Comparison of ENCODE assay signal across 18 mouse cellular contexts in the genomic region with DNA sequence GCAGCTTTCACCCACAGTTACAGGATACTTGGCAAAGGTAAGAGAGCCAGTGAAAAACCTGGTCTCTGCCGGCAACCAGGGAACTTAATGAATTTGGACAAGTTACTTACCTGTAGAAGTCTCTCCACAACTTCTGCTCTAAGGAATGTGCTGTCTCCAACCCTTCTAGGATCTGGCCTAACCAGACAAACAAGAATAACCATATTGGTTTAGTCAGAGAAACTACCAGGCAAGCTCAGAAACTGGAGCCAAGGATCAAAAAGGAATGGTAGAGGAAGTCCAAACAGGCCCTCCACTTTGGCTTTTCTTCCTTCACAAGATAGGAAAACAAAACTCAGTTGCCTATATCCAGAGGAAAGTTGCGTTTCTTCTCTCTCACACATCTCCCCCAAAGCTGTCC.
"Had no signal": no experiment of that assay in that cellular context is flagged by ENCODE, and none has a peak within 500 bp of the region (broad histone marks: within the 10 kb centered on the region; RNA-seq: fewer than 3 reads in every experiment).

No protein-coding gene starts in this region.

- H3K36me3 ChIP-seq: heart, embryonic 10.5 days; heart, embryonic 12.5 days; hindbrain, embryonic 10.5 days; hindbrain, embryonic 12.5 days; intestine, embryonic 15.5 days; limb, embryonic 12.5 days; liver, embryonic 12.5 days had no signal

- H3K27me3 ChIP-seq: heart, embryonic 12.5 days; hindbrain, embryonic 12.5 days; intestine, embryonic 15.5 days; limb, embryonic 12.5 days; liver, embryonic 12.5 days had no signal

- H3K9ac ChIP-seq: heart, embryonic 12.5 days; hindbrain, embryonic 12.5 days; hindbrain, embryonic 14.5 days; intestine, embryonic 15.5 days; limb, embryonic 12.5 days; liver, embryonic 12.5 days; liver, embryonic 14.5 days had no signal

- H3K9me3 ChIP-seq: heart, embryonic 10.5 days; heart, embryonic 12.5 days; hindbrain, embryonic 10.5 days; hindbrain, embryonic 12.5 days; intestine, embryonic 15.5 days; limb, embryonic 12.5 days; liver, embryonic 12.5 days had no signal

- ATAC-seq: hindbrain, embryonic 16.5 days; inflammation-experienced regulatory T-cells, adult 6 months; intestine, embryonic 15.5 days; intestine, postnatal 0 days; liver, embryonic 12.5 days had no signal

- H3K4me1 ChIP-seq: heart, embryonic 10.5 days; heart, embryonic 12.5 days; hindbrain, embryonic 10.5 days; hindbrain, embryonic 12.5 days; intestine, embryonic 15.5 days; limb, embryonic 12.5 days; liver, embryonic 12.5 days had no signal

- DNase-seq: gastrocnemius, postnatal 14 days; kidney, adult 18-20 months; layer of hippocampus, adult 9-11 months; layer of hippocampus, postnatal 36 days; left cerebral cortex, postnatal 4 days had no signal

- H3K27ac ChIP-seq: heart, embryonic 10.5 days; hindbrain, embryonic 10.5 days; hindbrain, embryonic 12.5 days; hindbrain, embryonic 14.5 days; intestine, embryonic 15.5 days; kidney, postnatal 0 days; limb, embryonic 12.5 days; liver, embryonic 12.5 days; liver, embryonic 14.5 days had no signal

- H3K4me3 ChIP-seq: heart, embryonic 10.5 days; heart, embryonic 12.5 days; hindbrain, embryonic 10.5 days; hindbrain, embryonic 12.5 days; intestine, embryonic 15.5 days; limb, embryonic 12.5 days; liver, embryonic 12.5 days had no signal

- H3K4me2 ChIP-seq: heart, embryonic 12.5 days; hindbrain, embryonic 12.5 days; hindbrain, embryonic 14.5 days; intestine, embryonic 15.5 days; limb, embryonic 12.5 days; liver, embryonic 12.5 days had no signal
